Mouse (Mus musculus): Measurements from ENCODE around the gene Schip1. TPM values are rescaled to one million over a fixed set of nuclear protein-coding genes. Genes with fewer than 3 reads are reported as not detected.

Schip1 gene
- polyA plus RNA-seq, 1 experiment from 2014 or later, result 2.3 TPM

GRCm38 (mm10) chr3:68393578-68393977, 329.0 kb downstream of the Schip1 start:
- Histone ChIP-seq H3K27ac (ENCODE audit: low read depth) (no peak overlapping the region), H3K9ac (replicated peaks) (no peak overlapping the region), H3K4me1 (ENCODE audit: insufficient read depth) (no peaks in the 10 kb centered on the region), H3K36me3 (replicated peaks; ENCODE audit: insufficient read depth, low read length) (no peaks in the 10 kb centered on the region), H3K9me3 (ENCODE audit: low read length) (no peaks in the 10 kb centered on the region), H3K27me3 (ENCODE audit: insufficient read depth, low read length) (no peaks in the 10 kb centered on the region), H3K4me2 (ENCODE audit: low read depth, low read length) (no peak overlapping the region), H3K4me3 (ENCODE audit: low read depth, low read length) (no peak overlapping the region)
- TF ChIP-seq EP300 (IDR thresholded peaks at IDR 0.05; ENCODE audit: low read depth) (no peak), CTCF (IDR thresholded peaks at IDR 0.05; ENCODE audit: low read depth) (no peak)
- ATAC-seq (no peak), DNase-seq (no peak)
- 72% methylated on average over 2 of the region's 2 CpGs for WGBS (ENCODE audit: insufficient replicate concordance)

GRCm38 (mm10) chr3:68398691-68399090, 334.1 kb downstream of the Schip1 start:
- H3K9me3 ChIP-seq (ENCODE audit: low read length), result no peaks in the 10 kb centered on the region
- no peaks in the 10 kb centered on the region for H3K4me1 ChIP-seq (ENCODE audit: insufficient read depth)
- ATAC-seq, result no peak
- no peak overlapping the region for H3K9ac ChIP-seq (replicated peaks)
- H3K36me3 ChIP-seq (replicated peaks; ENCODE audit: insufficient read depth, low read length), result no peaks in the 10 kb centered on the region
- no peaks in the 10 kb centered on the region for H3K27me3 ChIP-seq (ENCODE audit: insufficient read depth, low read length)
- H3K27ac ChIP-seq (ENCODE audit: low read depth), result no peak overlapping the region
- TF ChIP-seq EP300 (IDR thresholded peaks at IDR 0.05; ENCODE audit: low read depth) (no peak), CTCF (IDR thresholded peaks at IDR 0.05; ENCODE audit: low read depth) (no peak)
- no peak for DNase-seq
- H3K4me2 ChIP-seq (ENCODE audit: low read depth, low read length), result no peak overlapping the region
- 77% methylated on average over 3 of the region's 3 CpGs for WGBS (ENCODE audit: insufficient replicate concordance)
- no peak overlapping the region for H3K4me3 ChIP-seq (ENCODE audit: low read depth, low read length)

- Histone ChIP-seq H3K9ac (replicated peaks) (no peak overlapping the region), H3K36me3 (replicated peaks; ENCODE audit: insufficient read depth, low read length) (no peaks in the 10 kb centered on the region), H3K4me3 (ENCODE audit: low read depth, low read length) (no peak overlapping the region), H3K9me3 (ENCODE audit: low read length) (no peaks in the 10 kb centered on the region), H3K4me1 (ENCODE audit: insufficient read depth) (no peaks in the 10 kb centered on the region), H3K4me2 (ENCODE audit: low read depth, low read length) (no peak overlapping the region), H3K27ac (ENCODE audit: low read depth) (no peak overlapping the region), H3K27me3 (ENCODE audit: insufficient read depth, low read length) (no peaks in the 10 kb centered on the region)
- DNase-seq (no peak), ATAC-seq (no peak)
- WGBS (ENCODE audit: insufficient replicate concordance), result 73% methylated on average over 7 of the region's 7 CpGs
- TF ChIP-seq CTCF (IDR thresholded peaks at IDR 0.05; ENCODE audit: low read depth) (no peak), EP300 (IDR thresholded peaks at IDR 0.05; ENCODE audit: low read depth) (no peak)
Observed at GRCm38 (mm10) chr3:68400121-68400520, 335.5 kb downstream of the Schip1 start.

DNA sequence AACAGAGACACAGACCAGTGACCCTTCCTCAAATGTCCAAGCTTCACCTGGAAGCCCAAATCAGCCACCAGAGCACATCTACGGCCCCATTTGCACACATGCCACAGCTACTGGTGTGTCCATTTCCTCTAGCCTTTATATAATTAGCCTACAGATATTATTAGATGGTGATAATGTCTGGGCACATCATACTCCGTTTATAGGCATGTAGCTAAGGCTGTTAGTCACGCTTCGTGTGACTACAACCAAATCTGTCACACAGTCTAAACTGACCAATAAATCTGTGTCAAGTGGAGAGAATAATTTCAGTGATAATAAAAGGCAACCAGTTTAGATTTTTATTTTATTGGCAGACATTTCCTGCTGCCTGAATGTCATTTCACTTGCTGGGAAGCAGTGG, 338.7 kb downstream of the Schip1 start:
- Histone ChIP-seq H3K9me3 (ENCODE audit: low read length) (no peaks in the 10 kb centered on the region), H3K4me1 (ENCODE audit: insufficient read depth) (no peaks in the 10 kb centered on the region), H3K27me3 (ENCODE audit: insufficient read depth, low read length) (no peaks in the 10 kb centered on the region), H3K4me2 (ENCODE audit: low read depth, low read length) (no peak overlapping the region), H3K36me3 (replicated peaks; ENCODE audit: insufficient read depth, low read length) (no peaks in the 10 kb centered on the region), H3K9ac (replicated peaks) (no peak overlapping the region), H3K4me3 (ENCODE audit: low read depth, low read length) (no peak overlapping the region), H3K27ac (ENCODE audit: low read depth) (no peak overlapping the region)
- no peak for DNase-seq
- TF ChIP-seq CTCF (IDR thresholded peaks at IDR 0.05; ENCODE audit: low read depth), result no peak
- TF ChIP-seq EP300 (IDR thresholded peaks at IDR 0.05; ENCODE audit: low read depth), result no peak
- 75% methylated on average over 4 of the region's 4 CpGs for WGBS (ENCODE audit: insufficient replicate concordance)
- no peak for ATAC-seq

DNA sequence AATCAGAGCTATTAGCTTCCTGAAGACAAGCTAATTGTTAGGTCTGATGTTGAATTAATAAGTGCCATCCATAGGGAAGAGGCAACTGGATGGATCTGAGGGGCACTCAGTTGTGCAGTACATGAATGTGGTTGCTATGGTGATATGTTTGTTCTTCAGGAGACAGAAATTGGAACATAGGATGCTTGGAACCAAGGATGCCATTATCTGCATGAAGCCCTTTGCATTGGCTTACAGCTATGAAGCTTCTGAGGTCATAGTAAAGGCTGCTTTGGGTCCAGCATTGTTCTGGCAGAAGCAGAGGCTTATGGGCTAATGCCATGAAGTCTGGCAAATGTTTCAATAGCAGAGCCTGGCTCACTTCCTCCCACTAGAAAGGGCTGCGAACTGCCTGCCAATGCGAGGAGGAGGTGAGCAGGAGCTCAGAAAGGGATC, 339.2 kb downstream of the Schip1 start:
- Histone ChIP-seq H3K9me3 (ENCODE audit: low read length) (no peaks in the 10 kb centered on the region), H3K4me2 (ENCODE audit: low read depth, low read length) (no peak overlapping the region), H3K4me1 (ENCODE audit: insufficient read depth) (no peaks in the 10 kb centered on the region), H3K9ac (replicated peaks) (no peak overlapping the region), H3K27ac (ENCODE audit: low read depth) (no peak overlapping the region), H3K4me3 (ENCODE audit: low read depth, low read length) (no peak overlapping the region), H3K36me3 (replicated peaks; ENCODE audit: insufficient read depth, low read length) (no peaks in the 10 kb centered on the region), H3K27me3 (ENCODE audit: insufficient read depth, low read length) (no peaks in the 10 kb centered on the region)
- DNase-seq, result no peak
- ATAC-seq, result no peak
- no peak for TF ChIP-seq CTCF (IDR thresholded peaks at IDR 0.05; ENCODE audit: low read depth)
- no peak for TF ChIP-seq EP300 (IDR thresholded peaks at IDR 0.05; ENCODE audit: low read depth)
- WGBS (ENCODE audit: insufficient replicate concordance), result 60% methylated on average over 2 of the region's 2 CpGs

- Histone ChIP-seq H3K27ac (ENCODE audit: low read depth) (no peak overlapping the region), H3K27me3 (ENCODE audit: insufficient read depth, low read length) (no peaks in the 10 kb centered on the region), H3K9me3 (ENCODE audit: low read length) (no peaks in the 10 kb centered on the region), H3K9ac (replicated peaks) (no peak overlapping the region), H3K4me2 (ENCODE audit: low read depth, low read length) (no peak overlapping the region), H3K36me3 (replicated peaks; ENCODE audit: insufficient read depth, low read length) (no peaks in the 10 kb centered on the region), H3K4me3 (ENCODE audit: low read depth, low read length) (no peak overlapping the region), H3K4me1 (ENCODE audit: insufficient read depth) (no peaks in the 10 kb centered on the region)
- DNase-seq (no peak), ATAC-seq (no peak)
- no peak for TF ChIP-seq EP300 (IDR thresholded peaks at IDR 0.05; ENCODE audit: low read depth)
- no peak for TF ChIP-seq CTCF (IDR thresholded peaks at IDR 0.05; ENCODE audit: low read depth)
- 72% methylated on average over 5 of the region's 5 CpGs for WGBS (ENCODE audit: insufficient replicate concordance)
Observed at GRCm38 (mm10) chr3:68405724-68406123, 341.1 kb downstream of the Schip1 start.

GRCm38 (mm10) chr3:68412262-68412661, 347.7 kb downstream of the Schip1 start:
- Histone ChIP-seq H3K36me3 (replicated peaks; ENCODE audit: insufficient read depth, low read length) (no peaks in the 10 kb centered on the region), H3K27ac (ENCODE audit: low read depth) (no peak overlapping the region), H3K4me2 (ENCODE audit: low read depth, low read length) (no peak overlapping the region), H3K9ac (replicated peaks) (no peak overlapping the region), H3K4me1 (ENCODE audit: insufficient read depth) (no peaks in the 10 kb centered on the region), H3K4me3 (ENCODE audit: low read depth, low read length) (no peak overlapping the region), H3K9me3 (ENCODE audit: low read length) (no peaks in the 10 kb centered on the region), H3K27me3 (ENCODE audit: insufficient read depth, low read length) (no peaks in the 10 kb centered on the region)
- TF ChIP-seq EP300 (IDR thresholded peaks at IDR 0.05; ENCODE audit: low read depth) (no peak), CTCF (IDR thresholded peaks at IDR 0.05; ENCODE audit: low read depth) (no peak)
- 48% methylated on average over 3 of the region's 3 CpGs for WGBS (ENCODE audit: insufficient replicate concordance)
- ATAC-seq (no peak), DNase-seq (no peak)
